Mouse (Mus musculus) heart, adult 18-20 months (tissue): Measurements from ENCODE around the gene Cyp27a1. TPM values are rescaled to one million over a fixed set of nuclear protein-coding genes. Genes with fewer than 3 reads are reported as not detected.
A peak's percentile ranks its signal among the peaks of the same experiment; 100 is the strongest.

Experiments used
- DNase-seq, 2 experiments: peaks; one replicate each; pipeline ENCODE4 v3.0.0; 2021 to 2022; ENCODE audit warnings: mixed read lengths in 1 of 2
- total RNA-seq, 2 experiments: library from RNA; stranded (reverse); gene quantifications; 2 replicates each; pipeline ENCODE4 v1.2.3; 2021

The Cyp27a1 gene
- total RNA-seq, 2 experiments from 2014 or later = 11.0 to 15.5 TPM

DNA sequence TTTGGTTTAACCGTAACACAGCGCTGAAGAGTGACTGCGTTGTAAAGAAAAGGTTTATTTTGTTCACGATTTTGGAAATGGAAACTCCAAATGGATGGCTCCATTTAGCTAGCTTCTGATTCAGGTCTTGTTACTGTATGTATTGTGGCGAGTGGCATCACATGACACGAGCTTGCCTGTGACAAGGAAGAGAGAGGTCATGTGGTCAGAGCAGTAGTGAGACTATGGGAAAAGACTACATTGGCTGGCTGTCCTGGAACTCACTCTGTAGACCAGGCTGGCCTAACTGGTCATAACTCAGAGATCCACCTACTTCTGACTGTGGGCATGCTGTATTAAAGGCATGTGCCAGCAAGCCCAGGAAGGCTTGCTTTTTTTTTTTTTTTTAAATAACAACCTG, 2.5 kb downstream of the Cyp27a1 start:
- DNase-seq = no peak

- peak in 1 of 2 experiments; percentile 9 for DNase-seq
Observed at GRCm38 (mm10) chr1:74718113-74718512, 4.7 kb downstream of the Cyp27a1 start.

GRCm38 (mm10) chr1:74719281-74719680, 5.9 kb downstream of the Cyp27a1 start:
- no peak for DNase-seq

DNA sequence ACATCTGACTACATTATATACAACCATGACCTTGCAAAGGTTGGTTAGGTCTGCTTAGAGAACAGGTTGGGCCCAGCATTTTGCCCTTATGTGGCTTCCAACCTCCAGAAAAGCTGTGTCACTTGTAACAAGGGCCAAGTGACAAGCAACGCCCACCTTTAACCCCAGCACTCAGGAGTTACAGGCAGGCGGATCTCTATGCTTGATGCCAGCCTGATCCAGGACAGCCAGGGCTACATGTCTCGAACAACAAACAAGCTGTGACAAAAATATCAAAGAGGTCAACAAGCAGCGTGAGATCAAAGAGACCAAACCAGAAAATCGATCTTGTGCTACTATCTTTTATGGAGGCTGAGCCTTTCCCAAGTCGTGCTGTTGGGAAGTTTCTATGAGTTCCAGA, 8.3 kb downstream of the Cyp27a1 start:
- no peak for DNase-seq

DNA sequence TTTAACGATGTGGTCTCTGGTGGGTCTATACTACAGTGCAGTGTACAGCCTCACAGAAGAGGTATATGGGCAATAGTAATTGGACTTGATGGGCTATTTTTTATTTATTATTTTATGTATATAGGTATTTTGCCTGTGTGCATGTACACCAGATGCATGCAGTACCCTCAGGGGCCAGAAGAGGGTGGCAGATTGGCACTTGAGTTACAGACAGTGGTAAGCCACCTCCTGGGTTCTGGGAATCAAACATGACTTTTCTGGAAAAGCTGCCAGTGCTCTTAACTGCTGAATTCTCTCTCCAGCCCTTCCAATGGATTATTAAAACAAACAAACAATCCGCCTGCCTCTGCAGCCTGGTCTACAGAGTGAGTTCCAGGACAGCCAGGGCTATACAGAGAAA, 10.4 kb downstream of the Cyp27a1 start:
- DNase-seq = no peak

- DNase-seq = no peak
Observed at GRCm38 (mm10) chr1:74726114-74726513, 12.7 kb downstream of the Cyp27a1 start.

DNA sequence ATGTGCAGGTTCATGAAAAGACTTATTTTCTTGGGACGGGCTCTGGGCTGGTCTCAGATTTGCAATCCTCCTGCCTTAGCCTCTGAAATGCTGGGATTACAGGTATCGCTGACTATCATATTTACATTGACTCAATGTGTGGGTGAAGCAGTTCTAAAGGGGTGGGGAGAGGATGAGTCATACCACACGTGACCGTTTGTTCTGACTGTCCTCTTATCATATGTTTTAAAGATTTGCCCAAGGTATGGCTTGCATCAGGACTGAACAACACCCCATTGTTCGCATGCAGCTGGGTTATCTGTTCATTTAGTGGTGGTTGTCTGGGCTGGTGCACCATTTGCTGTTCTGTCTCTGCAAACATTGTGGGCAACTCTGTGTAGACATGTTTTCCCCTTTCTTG, 13.3 kb downstream of the Cyp27a1 start:
- no peak for DNase-seq

DNA sequence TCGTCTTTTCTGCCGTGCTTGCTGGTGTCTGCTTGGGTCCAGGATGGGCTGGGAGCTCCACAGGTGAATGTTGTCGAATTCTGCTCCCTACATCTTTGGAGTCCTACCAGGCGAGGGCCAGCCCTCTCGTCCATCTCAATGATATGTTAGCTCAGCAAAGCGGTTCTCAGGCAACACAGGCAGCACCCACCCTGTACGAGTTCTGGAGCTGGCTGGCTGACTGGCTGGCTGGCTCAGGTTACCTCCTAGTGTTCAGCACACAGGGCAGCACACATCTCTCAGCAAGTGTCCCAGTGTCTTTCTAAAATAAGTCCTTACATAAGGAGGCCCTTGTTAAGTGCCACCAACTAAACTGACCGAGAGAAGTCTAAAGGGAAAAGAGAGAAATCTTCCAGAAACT, 15.1 kb downstream of the Cyp27a1 start:
- DNase-seq = no peak

- DNase-seq = no peak
Observed at GRCm38 (mm10) chr1:74736977-74737376, 23.6 kb downstream of the Cyp27a1 start.

GRCm38 (mm10) chr1:74737500-74737899, 24.1 kb downstream of the Cyp27a1 start:
- DNase-seq = peak in 1 of 2 experiments; percentile 24

- DNase-seq = peak; percentile 42 to 75
Observed at GRCm38 (mm10) chr1:74740846-74741245, 27.5 kb downstream of the Cyp27a1 start.

DNA sequence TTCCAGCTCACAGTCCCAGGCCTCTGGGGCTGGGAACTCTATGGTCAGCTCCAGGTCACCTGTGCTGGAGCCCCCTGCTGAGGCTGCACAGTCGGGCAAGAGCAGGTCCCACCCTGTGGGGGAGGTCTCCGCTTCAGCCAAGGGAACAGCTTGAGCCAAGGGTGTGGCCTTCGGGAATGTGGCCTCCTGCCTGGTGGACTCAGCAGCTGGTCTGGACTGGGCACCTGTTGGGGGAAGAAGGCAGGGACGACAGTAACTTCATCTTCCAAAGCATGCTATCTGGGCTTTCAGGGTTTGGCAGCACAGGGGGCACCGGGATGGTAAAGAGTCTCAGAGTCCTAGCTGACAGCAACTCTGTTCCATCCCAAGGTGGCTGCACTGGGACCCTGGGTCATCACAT, 34.0 kb downstream of the Cyp27a1 start:
- no peak for DNase-seq

- DNase-seq = peak; percentile 77 to 79
Observed at GRCm38 (mm10) chr1:74748643-74749271, 35.4 kb downstream of the Cyp27a1 start, which contains the start of gene Prkag3. Gene Prkag3 (minus strand): TSS chr1:74749221.

DNA sequence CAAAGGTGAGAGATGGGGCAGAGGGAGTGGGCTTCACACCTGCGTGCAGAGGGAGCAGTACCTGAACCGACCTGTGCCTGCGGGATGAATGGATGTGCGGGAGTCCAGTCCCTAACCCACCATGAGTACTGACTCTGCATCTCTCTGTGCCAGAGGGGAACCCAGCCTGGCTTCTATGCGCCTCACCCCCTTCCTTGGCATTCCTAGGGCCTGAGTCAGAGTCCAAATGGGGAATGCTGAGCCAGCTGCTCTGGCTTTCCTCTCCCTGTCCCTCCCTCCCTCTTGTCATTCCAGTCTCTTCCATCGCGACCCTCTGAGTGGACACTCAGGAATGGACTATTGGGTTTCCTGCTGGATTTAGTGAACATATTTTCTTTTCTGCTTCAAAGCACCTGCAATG, 35.9 kb downstream of the Cyp27a1 start:
- DNase-seq = peak; percentile 72 to 81

- DNase-seq = peak in 1 of 2 experiments; percentile 50
Observed at GRCm38 (mm10) chr1:74750683-74751082, 37.3 kb downstream of the Cyp27a1 start.

- DNase-seq = no peak
Observed at GRCm38 (mm10) chr1:74752150-74752549, 38.8 kb downstream of the Cyp27a1 start.

DNA sequence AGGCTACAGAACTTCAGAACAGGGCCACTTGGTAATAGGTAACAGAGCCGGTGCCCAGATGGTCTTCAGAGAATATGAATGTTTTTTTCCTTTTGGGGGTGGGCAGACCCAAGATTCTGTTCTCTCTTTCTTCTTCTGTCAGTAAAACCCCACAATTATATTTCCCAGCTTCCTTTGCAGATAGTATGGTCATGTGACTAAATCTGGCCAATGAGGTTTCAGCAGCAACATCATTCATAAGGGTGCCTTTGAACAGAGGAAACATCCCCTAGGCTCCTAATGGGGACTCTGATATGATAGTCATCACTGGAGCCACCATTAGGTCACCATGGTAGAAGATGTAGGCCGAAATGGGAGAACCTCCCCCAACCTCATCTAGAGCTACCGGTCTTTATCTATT, 39.5 kb downstream of the Cyp27a1 start:
- no peak for DNase-seq

- no peak for DNase-seq
Observed at GRCm38 (mm10) chr1:74753266-74753974, 40.0 kb downstream of the Cyp27a1 start.

DNA sequence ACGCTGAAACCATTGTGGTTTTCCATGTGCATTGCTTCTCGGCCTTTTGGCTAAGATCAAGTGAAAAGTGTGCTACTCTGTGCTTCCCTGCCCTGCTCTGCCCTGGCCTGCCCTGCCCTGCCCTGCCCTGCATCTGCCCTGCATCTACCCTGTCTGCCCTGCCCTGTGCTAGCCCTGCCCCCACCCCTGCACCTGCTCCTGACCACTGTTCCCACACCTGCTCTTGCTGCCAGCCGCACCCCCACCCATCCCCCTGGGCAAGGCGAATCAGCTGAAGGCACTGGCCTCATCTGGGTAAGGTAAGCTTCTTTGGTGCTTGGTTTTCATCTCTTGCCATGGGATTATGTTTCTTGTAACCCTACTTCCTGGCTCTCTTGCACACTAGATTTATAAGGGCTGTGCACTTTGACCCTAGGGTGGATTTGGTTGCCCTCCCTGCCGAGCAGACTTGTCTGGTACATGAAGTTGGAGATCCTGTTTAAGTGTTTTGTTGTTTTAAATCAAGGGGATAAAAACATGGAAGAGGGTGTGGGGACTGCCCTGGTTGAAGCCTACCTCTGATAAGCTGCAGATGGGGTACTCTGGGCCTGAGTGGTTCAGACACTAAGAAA, 40.9 kb downstream of the Cyp27a1 start:
- DNase-seq = no peak

- peak; percentile 75 to 79 for DNase-seq
Observed at GRCm38 (mm10) chr1:74759773-74760172, 46.4 kb downstream of the Cyp27a1 start.

- peak; percentile 63 to 81 for DNase-seq
Observed at GRCm38 (mm10) chr1:74763081-74763480, 49.7 kb downstream of the Cyp27a1 start.

DNA sequence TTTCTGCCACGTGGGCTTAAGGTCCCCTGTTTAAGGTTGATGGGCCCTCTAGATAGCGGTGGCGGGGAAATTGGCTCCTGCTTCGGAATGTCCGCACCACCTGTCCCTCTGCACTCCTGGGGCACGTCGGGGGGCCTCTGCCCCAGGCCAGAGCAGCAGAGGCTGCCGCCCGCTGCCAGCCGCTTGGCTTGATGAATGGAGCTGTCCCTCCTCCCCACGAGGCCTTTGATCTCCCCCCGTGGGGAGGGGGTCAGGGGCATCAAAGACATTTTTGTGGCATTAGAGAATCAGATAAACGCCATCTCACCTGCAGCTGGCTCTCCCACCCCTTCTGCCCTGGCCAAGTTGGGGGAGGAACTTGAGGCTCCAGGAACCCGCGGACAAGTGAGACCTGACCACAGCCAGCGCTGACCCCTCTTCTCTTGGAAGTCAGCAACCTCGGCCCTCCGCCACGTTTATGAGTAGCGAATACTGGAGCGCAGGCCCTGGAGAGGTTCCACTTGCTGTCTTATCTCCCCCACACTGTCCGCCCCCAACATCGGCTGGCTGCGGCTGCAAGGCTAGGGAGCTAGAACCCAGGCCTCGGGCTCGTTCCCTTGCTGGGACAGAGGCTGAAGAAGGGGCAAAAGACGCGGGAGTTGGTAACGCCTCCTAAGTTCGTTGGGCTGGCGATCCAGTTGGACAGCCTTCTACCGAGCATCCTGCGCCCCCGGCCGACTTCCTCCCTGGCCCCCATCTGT, 57.5 kb downstream of the Cyp27a1 start:
- DNase-seq = no peak

GRCm38 (mm10) chr1:74771467-74771844, 58.1 kb downstream of the Cyp27a1 start:
- DNase-seq = no peak
